Mouse (Mus musculus) liver, embryonic 14.5 days (tissue): ENCODE results near the gene Hdac9.

Experiments used
- CTCF ChIP-seq: IDR thresholded peaks from 2 replicates; pipeline ENCODE4 v1.5.1; 2016; ENCODE audit warnings: antibody characterized with exemption, low read depth, control low read depth
- EP300 ChIP-seq: IDR thresholded peaks from 2 replicates; pipeline ENCODE4 v1.6.1; 2016; ENCODE audit warnings: antibody characterized with exemption, low read depth

- TF ChIP-seq CTCF = no peak
- no peak for TF ChIP-seq EP300
Measured at GRCm38 (mm10) chr12:34338886-34339285, 578.0 kb downstream of the Hdac9 start.
